Mouse (Mus musculus): ENCODE results near the gene Man2b1. TPM values are rescaled to one million over a fixed set of nuclear protein-coding genes. Genes with fewer than 3 reads are reported as not detected.

The Man2b1 gene
- polyA plus RNA-seq (2014; fragmentation: Nextera tagmentation; extraction: Ambion mirVana), result 41.7 and 46.7 TPM in 2 replicates

GRCm38 (mm10) chr8:85083108-85083813 is at the start of gene Man2b1:
Man2b1 (plus strand) TSS chr8:85083270.
- H3K27ac ChIP-seq (ENCODE audit: low read depth), result no peak within 1 kb of the TSS
- H3K36me3 ChIP-seq (ENCODE audit: control insufficient read depth, insufficient read depth, low read length), result peaks cover 32% of the 10 kb centered on the region
- under 1% methylated on average over 30 of the region's 30 CpGs for WGBS
- H3K27me3 ChIP-seq (replicated peaks; ENCODE audit: control insufficient read depth, insufficient read depth, low read length), result no peaks in the 10 kb centered on the region
- H3K9ac ChIP-seq (ENCODE audit: low read length), result peak within 1 kb of the TSS; percentile 62
- peaks cover 16% of the 10 kb centered on the region; the same call in 1 of the 2 replicates for H3K4me1 ChIP-seq (replicated peaks; ENCODE audit: control insufficient read depth, insufficient read depth, low read length)
- H3K4me3 ChIP-seq (ENCODE audit: low read depth, low read length), result peak within 1 kb of the TSS; percentile 55
- H3K9me3 ChIP-seq (ENCODE audit: control insufficient read depth, low read length), result no peaks in the 10 kb centered on the region
- peak; percentile 83 for ATAC-seq (replicated peaks; ENCODE audit: low FRiP score, low TSS enrichment, low read depth)
- H3K4me2 ChIP-seq (ENCODE audit: low read length), result peak within 1 kb of the TSS; percentile 85
- DNase-seq (ENCODE audit: low spot score), result peak; percentile 85

DNA sequence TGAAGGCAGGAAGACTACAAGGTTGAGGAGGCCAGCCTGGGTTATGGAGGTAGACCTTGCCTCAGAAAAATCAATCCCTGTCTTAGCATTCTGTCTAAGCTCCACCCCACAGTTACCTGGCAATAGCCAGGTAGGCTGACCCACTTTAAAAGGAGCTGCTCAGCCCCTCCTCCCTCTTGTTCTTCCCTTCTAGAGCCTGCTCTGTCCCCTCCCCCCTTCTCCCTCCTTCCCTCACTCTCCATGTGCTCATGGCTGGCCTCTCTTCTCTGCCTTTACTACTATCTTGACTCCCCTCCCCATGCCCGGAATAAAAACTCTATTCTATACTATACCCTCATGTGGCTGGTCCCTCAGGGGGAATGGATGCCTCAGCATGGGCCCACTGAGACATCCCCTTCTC is 49.2 kb upstream of the Man2b1 start:
- Histone ChIP-seq H3K27me3 (replicated peaks; ENCODE audit: control insufficient read depth, insufficient read depth, low read length) (no peaks in the 10 kb centered on the region), H3K9me3 (ENCODE audit: control insufficient read depth, low read length) (no peaks in the 10 kb centered on the region)
- WGBS, result 59% methylated on average over 1 of the region's 1 CpGs

GRCm38 (mm10) chr8:85034764-85035163 is 48.3 kb upstream of the Man2b1 start:
- Histone ChIP-seq H3K4me1 (replicated peaks; ENCODE audit: control insufficient read depth, insufficient read depth, low read length) (peaks cover 14% of the 10 kb centered on the region), H3K9me3 (ENCODE audit: control insufficient read depth, low read length) (no peaks in the 10 kb centered on the region), H3K27me3 (replicated peaks; ENCODE audit: control insufficient read depth, insufficient read depth, low read length) (no peaks in the 10 kb centered on the region), H3K27ac (ENCODE audit: low read depth) (peak overlapping the region; percentile 99; the same call in 1 of the 2 replicates), H3K9ac (ENCODE audit: low read length) (peak overlapping the region; percentile 69), H3K4me2 (ENCODE audit: low read length) (peak overlapping the region; percentile 84), H3K36me3 (ENCODE audit: control insufficient read depth, insufficient read depth, low read length) (peaks cover 41% of the 10 kb centered on the region), H3K4me3 (ENCODE audit: low read depth, low read length) (peak overlapping the region; percentile 64)
- 2% methylated on average over 13 of the region's 13 CpGs for WGBS
- ATAC-seq (replicated peaks; ENCODE audit: low FRiP score, low TSS enrichment, low read depth) (no peak), DNase-seq (ENCODE audit: low spot score) (peak; percentile 74)

More for the DNA sequence above, 49.2 kb upstream of the Man2b1 start:
- no peak overlapping the region for H3K4me2 ChIP-seq (ENCODE audit: low read length)
- no peak overlapping the region for H3K27ac ChIP-seq (ENCODE audit: low read depth)
- no peak overlapping the region for H3K9ac ChIP-seq (ENCODE audit: low read length)
- H3K36me3 ChIP-seq (ENCODE audit: control insufficient read depth, insufficient read depth, low read length), result peaks cover 49% of the 10 kb centered on the region
- ATAC-seq (replicated peaks; ENCODE audit: low FRiP score, low TSS enrichment, low read depth), result no peak
- H3K4me3 ChIP-seq (ENCODE audit: low read depth, low read length), result no peak overlapping the region
- peaks cover 14% of the 10 kb centered on the region for H3K4me1 ChIP-seq (replicated peaks; ENCODE audit: control insufficient read depth, insufficient read depth, low read length)
- DNase-seq (ENCODE audit: low spot score), result no peak

- Histone ChIP-seq H3K4me2 (ENCODE audit: low read length) (peak overlapping the region; percentile 84), H3K27me3 (replicated peaks; ENCODE audit: control insufficient read depth, insufficient read depth, low read length) (no peaks in the 10 kb centered on the region), H3K36me3 (ENCODE audit: control insufficient read depth, insufficient read depth, low read length) (peaks cover 40% of the 10 kb centered on the region), H3K4me3 (ENCODE audit: low read depth, low read length) (peak overlapping the region; percentile 64), H3K9me3 (ENCODE audit: control insufficient read depth, low read length) (no peaks in the 10 kb centered on the region), H3K27ac (ENCODE audit: low read depth) (peak overlapping the region; percentile 99), H3K9ac (ENCODE audit: low read length) (peak overlapping the region; percentile 69), H3K4me1 (replicated peaks; ENCODE audit: control insufficient read depth, insufficient read depth, low read length) (peaks cover 14% of the 10 kb centered on the region)
- ATAC-seq (replicated peaks; ENCODE audit: low FRiP score, low TSS enrichment, low read depth) (no peak), DNase-seq (ENCODE audit: low spot score) (peak; percentile 52)
- WGBS, result 4% methylated on average over 12 of the region's 12 CpGs
These were observed 47.8 kb upstream of the Man2b1 start for GRCm38 (mm10) chr8:85035165-85035727.

GRCm38 (mm10) chr8:85035728-85036310 is 47.3 kb upstream of the Man2b1 start:
- no peaks in the 10 kb centered on the region for H3K9me3 ChIP-seq (ENCODE audit: control insufficient read depth, low read length)
- H3K4me2 ChIP-seq (ENCODE audit: low read length), result peak overlapping the region; percentile 84
- H3K27ac ChIP-seq (ENCODE audit: low read depth), result peak overlapping the region; percentile 99
- 1% methylated on average over 15 of the region's 15 CpGs for WGBS
- no peaks in the 10 kb centered on the region for H3K27me3 ChIP-seq (replicated peaks; ENCODE audit: control insufficient read depth, insufficient read depth, low read length)
- ATAC-seq (replicated peaks; ENCODE audit: low FRiP score, low TSS enrichment, low read depth), result no peak
- peaks cover 14% of the 10 kb centered on the region for H3K4me1 ChIP-seq (replicated peaks; ENCODE audit: control insufficient read depth, insufficient read depth, low read length)
- H3K4me3 ChIP-seq (ENCODE audit: low read depth, low read length), result peak overlapping the region; percentile 64
- H3K9ac ChIP-seq (ENCODE audit: low read length), result peak overlapping the region; percentile 69
- H3K36me3 ChIP-seq (ENCODE audit: control insufficient read depth, insufficient read depth, low read length), result peaks cover 40% of the 10 kb centered on the region
- peak; percentile 66 for DNase-seq (ENCODE audit: low spot score)

- H3K4me3 ChIP-seq (ENCODE audit: low read depth, low read length), result peak overlapping the region; percentile 64
- peak; percentile 88 for DNase-seq (ENCODE audit: low spot score)
- H3K36me3 ChIP-seq (ENCODE audit: control insufficient read depth, insufficient read depth, low read length), result peaks cover 41% of the 10 kb centered on the region
- H3K27ac ChIP-seq (ENCODE audit: low read depth), result peak overlapping the region; percentile 99
- H3K27me3 ChIP-seq (replicated peaks; ENCODE audit: control insufficient read depth, insufficient read depth, low read length), result no peaks in the 10 kb centered on the region
- peak; percentile 36 for ATAC-seq (replicated peaks; ENCODE audit: low FRiP score, low TSS enrichment, low read depth)
- no peaks in the 10 kb centered on the region for H3K9me3 ChIP-seq (ENCODE audit: control insufficient read depth, low read length)
- peaks cover 14% of the 10 kb centered on the region for H3K4me1 ChIP-seq (replicated peaks; ENCODE audit: control insufficient read depth, insufficient read depth, low read length)
- under 1% methylated on average over 9 of the region's 9 CpGs for WGBS
- peak overlapping the region; percentile 84 for H3K4me2 ChIP-seq (ENCODE audit: low read length)
- peak overlapping the region; percentile 69 for H3K9ac ChIP-seq (ENCODE audit: low read length)
These were observed 46.7 kb upstream of the Man2b1 start for GRCm38 (mm10) chr8:85036381-85036717.

DNA sequence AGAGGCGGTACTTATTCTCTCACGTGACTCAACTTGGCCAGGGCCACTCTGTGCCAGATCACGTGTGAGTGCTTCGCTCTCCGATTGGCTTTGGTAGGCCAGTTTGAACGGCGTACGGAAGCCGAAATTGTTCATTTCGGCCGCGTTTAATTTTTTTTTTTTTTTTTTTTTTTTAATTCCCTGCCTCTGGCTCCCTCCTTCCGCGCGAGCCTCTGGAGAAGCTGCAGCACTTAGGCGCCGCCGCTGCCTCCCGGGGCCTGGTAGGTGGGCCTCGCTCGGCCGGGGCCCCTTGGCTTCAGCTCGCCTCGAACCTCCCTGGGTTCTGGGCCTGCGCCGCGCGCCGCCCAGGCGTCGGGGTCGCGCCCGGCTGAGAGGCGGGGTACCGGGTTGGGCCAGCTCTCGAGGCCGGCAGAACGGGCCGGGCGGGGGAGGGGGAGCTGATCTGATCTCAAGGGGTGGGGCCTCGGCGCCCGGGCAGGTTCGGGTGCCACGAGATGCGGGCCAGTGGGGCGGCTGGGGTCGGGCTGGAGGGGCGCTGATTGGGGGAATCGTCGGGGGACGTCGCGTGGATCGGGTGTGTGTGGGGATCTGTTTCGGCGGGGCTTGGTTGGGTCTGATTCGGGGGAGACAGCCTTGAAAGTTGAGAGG is 46.2 kb upstream of the Man2b1 start, which contains the start of gene Tnpo2:
Gene Tnpo2 (plus strand): TSS at position 198 of the 648 bp plus-strand sequence.
- Histone ChIP-seq H3K27me3 (replicated peaks; ENCODE audit: control insufficient read depth, insufficient read depth, low read length) (no peaks in the 10 kb centered on the region), H3K4me2 (ENCODE audit: low read length) (peak within 1 kb of the TSS; percentile 84), H3K27ac (ENCODE audit: low read depth) (peak within 1 kb of the TSS; percentile 99), H3K36me3 (ENCODE audit: control insufficient read depth, insufficient read depth, low read length) (peaks cover 41% of the 10 kb centered on the region), H3K4me3 (ENCODE audit: low read depth, low read length) (peak within 1 kb of the TSS; percentile 64), H3K4me1 (replicated peaks; ENCODE audit: control insufficient read depth, insufficient read depth, low read length) (peaks cover 14% of the 10 kb centered on the region), H3K9ac (ENCODE audit: low read length) (peak within 1 kb of the TSS; percentile 69), H3K9me3 (ENCODE audit: control insufficient read depth, low read length) (no peaks in the 10 kb centered on the region)
- WGBS, result 1% methylated on average over 58 of the region's 59 CpGs
- DNase-seq (ENCODE audit: low spot score), result peak; percentile 94
- ATAC-seq (replicated peaks; ENCODE audit: low FRiP score, low TSS enrichment, low read depth), result peak; percentile 92

DNA sequence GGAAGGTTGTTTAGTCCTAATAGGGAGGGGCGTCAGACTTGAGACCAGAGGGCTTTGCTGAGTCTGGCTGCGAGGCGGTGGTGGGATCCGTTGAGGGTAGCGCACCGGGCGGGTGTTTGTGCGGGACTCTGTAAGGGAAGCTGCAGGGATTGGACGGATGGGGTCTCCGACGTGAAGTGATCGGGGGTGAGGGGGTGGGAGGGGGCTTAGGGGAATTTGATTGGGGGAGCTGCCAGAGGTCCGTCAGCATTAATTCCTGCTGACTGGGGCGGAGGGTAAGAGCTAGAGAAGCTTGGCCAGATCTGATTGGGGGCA is 45.7 kb upstream of the Man2b1 start:
- Histone ChIP-seq H3K27ac (ENCODE audit: low read depth) (peak overlapping the region; percentile 99), H3K9me3 (ENCODE audit: control insufficient read depth, low read length) (no peaks in the 10 kb centered on the region), H3K4me3 (ENCODE audit: low read depth, low read length) (peak overlapping the region; percentile 64), H3K27me3 (replicated peaks; ENCODE audit: control insufficient read depth, insufficient read depth, low read length) (no peaks in the 10 kb centered on the region), H3K9ac (ENCODE audit: low read length) (peak overlapping the region; percentile 69), H3K4me2 (ENCODE audit: low read length) (peak overlapping the region; percentile 60), H3K4me1 (replicated peaks; ENCODE audit: control insufficient read depth, insufficient read depth, low read length) (peaks cover 14% of the 10 kb centered on the region), H3K36me3 (ENCODE audit: control insufficient read depth, insufficient read depth, low read length) (peaks cover 41% of the 10 kb centered on the region)
- DNase-seq (ENCODE audit: low spot score), result no peak
- 0% methylated on average over 14 of the region's 14 CpGs for WGBS
- ATAC-seq (replicated peaks; ENCODE audit: low FRiP score, low TSS enrichment, low read depth), result peak; percentile 56
